Comparison of ENCODE assay signal across 8 mouse cellular contexts in genomic region chr16:34573151-34573802, GRCm38 (mm10). TPM values are rescaled to one million over a fixed set of nuclear protein-coding genes. Genes with fewer than 3 reads are reported as not detected.
A peak's percentile ranks its signal among the peaks of the same experiment; 100 is the strongest.
DNase-seq lines count a peak whose midpoint lies in the region; ATAC-seq lines count a peak whose summit lies in the region.

Gene Kalrn, minus strand, starts transcription at chr16:34573532.

- 0 out of 2 replicates have a peak, but pooled peaks cover 8% of the 10 kb centered on the region for H3K4me1 ChIP-seq in intestine, embryonic 16.5 days (ENCODE audit: control insufficient read depth, insufficient read depth, low read length)

- intact Hi-C loops in left cerebral cortex, postnatal 25 days (cut with DNase I) = loop anchor here (2.0 to 5.0 kb wide), 5 partner anchors 40 to 231 kb away; no protein-coding TSS in a partner anchor

- DNase-seq in adrenal gland, postnatal 14 days = peak; percentile 96
- peak; percentile 94 for DNase-seq in embryo, embryonic 11 days
- DNase-seq in left cerebral cortex, postnatal 25 days (ENCODE audit: low spot score in 2 of 2) = peak; percentile 88 to 90
- DNase-seq in mesoderm, embryonic 11.5 days (ENCODE audit: low read depth, low spot score) = peak; percentile 92
- peak; percentile 62 for DNase-seq in skeletal muscle tissue, adult 2 months (ENCODE audit: low read depth, low spot score)
- no peak for DNase-seq in natural killer cell, adult 2 months (ENCODE audit: low spot score in 2 of 2)

- peak within 1 kb of the TSS; percentile 91 for H3K9ac ChIP-seq in intestine, embryonic 16.5 days (ENCODE audit: low read depth, low read length)

- peak within 1 kb of the TSS; percentile 95 for H3K4me2 ChIP-seq in intestine, embryonic 16.5 days (ENCODE audit: low read depth, low read length)

- no peaks in the 10 kb centered on the region for H3K27me3 ChIP-seq in intestine, embryonic 16.5 days (replicated peaks; ENCODE audit: control insufficient read depth, insufficient read depth, low read length)

- H3K27ac ChIP-seq in intestine, embryonic 16.5 days (ENCODE audit: low read length) = peak within 1 kb of the TSS; percentile 82

- peak; percentile 93 for ATAC-seq in granulocyte monocyte progenitor cell, adult 5-6 weeks (replicated peaks; ENCODE audit: poor library complexity, severe bottlenecking)
- ATAC-seq in intestine, embryonic 16.5 days = peak; percentile 97

- H3K9me3 ChIP-seq in intestine, embryonic 16.5 days (ENCODE audit: control insufficient read depth, low read length) = no peaks in the 10 kb centered on the region

- peak within 1 kb of the TSS; percentile 87 for H3K4me3 ChIP-seq in intestine, embryonic 16.5 days (ENCODE audit: low read length)

- 1% methylated on average over 45 of the region's 84 CpGs for WGBS in intestine, embryonic 16.5 days

- H3K36me3 ChIP-seq in intestine, embryonic 16.5 days (ENCODE audit: control insufficient read depth, insufficient read depth, low read length) = no peaks in the 10 kb centered on the region

RNA-seq across cellular contexts. Expression of gene Kalrn, which starts in this region (rescaled TPM):
- total RNA-seq in adrenal gland, postnatal 14 days (2021) = 12.9 and 20.7 TPM in 2 replicates
- 3.0 and 3.8 TPM in 2 replicates for total RNA-seq in granulocyte monocyte progenitor cell, adult 5-6 weeks (2014; fragmentation: Nextera tagmentation)
- total RNA-seq in granulocyte monocyte progenitor cell, adult 5-6 weeks (2017) = 2.3 and 3.6 TPM in 2 replicates
- 10.4 and 11.1 TPM in 2 replicates for polyA plus RNA-seq in intestine, embryonic 16.5 days (2015; fragmentation: Nextera tagmentation; extraction: Ambion mirVana)
- 100 to 1,000 TPM; 478 to 544 TPM for total RNA-seq in left cerebral cortex, postnatal 25 days (2021)

Comparison
In these comparisons a context has a peak if more than half of its experiments do, and no peak if none do; other contexts are left out.
1. RNA of gene Kalrn (total RNA-seq): 478 to 544 TPM in left cerebral cortex, postnatal 25 days; 12.9 to 20.7 TPM in adrenal gland, postnatal 14 days and 2.3 to 3.8 TPM in granulocyte monocyte progenitor cell, adult 5-6 weeks; every median in the first group is over 10 times any median in the second.
2. DNase-seq: peak in adrenal gland, postnatal 14 days (single experiment), embryo, embryonic 11 days (single experiment), left cerebral cortex, postnatal 25 days (2 of 2), mesoderm, embryonic 11.5 days (single experiment) and skeletal muscle tissue, adult 2 months (single experiment); none in natural killer cell, adult 2 months (0 of 2).